Mouse (Mus musculus): ENCODE data around the gene Exoc2. TPM values are rescaled to one million over a fixed set of nuclear protein-coding genes. Genes with fewer than 3 reads are reported as not detected.

Exoc2 gene
- total RNA-seq, 1 experiment = 22.8 TPM

DNA sequence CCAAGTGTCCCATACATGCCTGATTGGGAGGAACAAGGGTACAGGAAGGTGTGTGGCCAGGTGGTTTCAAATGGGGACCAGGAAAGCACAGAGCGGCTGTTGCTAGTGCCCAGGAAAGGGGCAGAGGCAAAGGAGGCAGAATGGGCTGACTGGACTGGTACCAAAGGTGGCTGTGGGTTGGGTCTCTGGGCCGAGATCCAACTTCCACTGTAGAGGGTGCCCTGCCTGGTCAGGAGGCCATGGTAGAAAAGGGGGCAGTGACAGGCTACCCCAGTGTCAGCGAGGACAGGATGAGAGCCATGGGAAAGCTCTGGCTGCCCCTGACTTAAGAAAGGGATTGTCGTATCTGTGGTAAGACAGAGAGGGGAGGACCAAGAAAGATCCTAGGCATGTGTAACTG is 180.7 kb downstream of the Exoc2 start:
- H3K36me3 ChIP-seq (ENCODE audit: control insufficient read depth, insufficient read depth, low read length, poor library complexity, severe bottlenecking) = no peaks in the 10 kb centered on the region
- in situ Hi-C loops (cut with MboI; ENCODE audit: low sequenced_read_pairs in 2 of 2, unreplicated experiment in 2 of 2) = no loop called here

DNA sequence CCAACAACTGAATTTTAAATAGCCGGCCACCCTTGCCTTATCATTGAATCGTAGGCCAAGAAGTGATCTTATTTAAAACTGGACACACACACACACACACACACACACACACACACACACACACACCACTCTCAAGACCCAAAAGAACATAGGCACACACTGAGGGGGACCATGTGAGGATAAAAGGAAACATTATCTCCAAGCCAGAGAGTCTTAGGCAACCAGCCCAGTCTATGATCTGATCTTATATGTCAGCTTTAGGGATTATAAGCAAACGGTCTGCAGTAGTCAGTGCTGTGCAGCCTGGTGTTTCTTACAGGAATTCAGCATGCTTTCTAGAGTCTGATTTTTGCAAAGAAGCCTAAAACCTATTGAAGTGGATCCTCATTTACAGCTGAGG is 181.2 kb downstream of the Exoc2 start:
- H3K4me1 ChIP-seq (ENCODE audit: control insufficient read depth in 2 of 2, insufficient read depth in 2 of 2, low read length in 2 of 2, poor library complexity in 1 of 2) = no peaks in the 10 kb centered on the region
- DNase-seq (ENCODE audit: low read depth, low spot score) = no peak
- no peak overlapping the region for H3K4me3 ChIP-seq (ENCODE audit: insufficient read depth in 1 of 2, low read depth in 1 of 2, low read length in 2 of 2, poor library complexity in 1 of 2, severe bottlenecking in 1 of 2)
- in situ Hi-C loops (cut with MboI; ENCODE audit: low sequenced_read_pairs in 2 of 2, unreplicated experiment in 2 of 2) = no loop called here
- H3K36me3 ChIP-seq (ENCODE audit: control insufficient read depth, insufficient read depth, low read length, poor library complexity, severe bottlenecking) = no peaks in the 10 kb centered on the region
- no peaks in the 10 kb centered on the region for H3K9me3 ChIP-seq (ENCODE audit: control insufficient read depth, insufficient read depth, low read depth, low read length)
- H3K9ac ChIP-seq (ENCODE audit: insufficient read depth, low read depth, low read length, poor library complexity, severe bottlenecking) = no peak overlapping the region
- no peak overlapping the region for H3K27ac ChIP-seq (ENCODE audit: insufficient read depth, low read depth, low read length, poor library complexity, severe bottlenecking)
- no peak for TF ChIP-seq HCFC1 (IDR thresholded peaks at IDR 0.05; ENCODE audit: borderline replicate concordance, insufficient read depth, low read length)
- no peak for TF ChIP-seq MAFK (IDR thresholded peaks at IDR 0.05; ENCODE audit: insufficient read depth, low read depth, low read length)
- no peak for TF ChIP-seq CHD2 (IDR thresholded peaks at IDR 0.05; ENCODE audit: low read depth, low read length)
- no peak for TF ChIP-seq ZC3H11A (IDR thresholded peaks at IDR 0.05; ENCODE audit: borderline replicate concordance, low read depth, low read length)
- TF ChIP-seq ZNF384 (IDR thresholded peaks at IDR 0.05; ENCODE audit: low read depth, low read length) = no peak

More for the DNA sequence above, 180.7 kb downstream of the Exoc2 start:
- Histone ChIP-seq H3K9me3 (ENCODE audit: control insufficient read depth, insufficient read depth, low read depth, low read length) (no peaks in the 10 kb centered on the region), H3K9ac (ENCODE audit: insufficient read depth, low read depth, low read length, poor library complexity, severe bottlenecking) (no peak overlapping the region), H3K27ac (ENCODE audit: insufficient read depth, low read depth, low read length, poor library complexity, severe bottlenecking) (no peak overlapping the region), H3K4me1 (ENCODE audit: control insufficient read depth in 2 of 2, insufficient read depth in 2 of 2, low read length in 2 of 2, poor library complexity in 1 of 2) (no peaks in the 10 kb centered on the region), H3K4me3 (ENCODE audit: insufficient read depth in 1 of 2, low read depth in 1 of 2, low read length in 2 of 2, poor library complexity in 1 of 2, severe bottlenecking in 1 of 2) (no peak overlapping the region)
- TF ChIP-seq ZC3H11A (IDR thresholded peaks at IDR 0.05; ENCODE audit: borderline replicate concordance, low read depth, low read length) (no peak), ZNF384 (IDR thresholded peaks at IDR 0.05; ENCODE audit: low read depth, low read length) (no peak), CHD2 (IDR thresholded peaks at IDR 0.05; ENCODE audit: low read depth, low read length) (no peak), HCFC1 (IDR thresholded peaks at IDR 0.05; ENCODE audit: borderline replicate concordance, insufficient read depth, low read length) (no peak), MAFK (IDR thresholded peaks at IDR 0.05; ENCODE audit: insufficient read depth, low read depth, low read length) (no peak)
- DNase-seq (ENCODE audit: low read depth, low spot score) = no peak

DNA sequence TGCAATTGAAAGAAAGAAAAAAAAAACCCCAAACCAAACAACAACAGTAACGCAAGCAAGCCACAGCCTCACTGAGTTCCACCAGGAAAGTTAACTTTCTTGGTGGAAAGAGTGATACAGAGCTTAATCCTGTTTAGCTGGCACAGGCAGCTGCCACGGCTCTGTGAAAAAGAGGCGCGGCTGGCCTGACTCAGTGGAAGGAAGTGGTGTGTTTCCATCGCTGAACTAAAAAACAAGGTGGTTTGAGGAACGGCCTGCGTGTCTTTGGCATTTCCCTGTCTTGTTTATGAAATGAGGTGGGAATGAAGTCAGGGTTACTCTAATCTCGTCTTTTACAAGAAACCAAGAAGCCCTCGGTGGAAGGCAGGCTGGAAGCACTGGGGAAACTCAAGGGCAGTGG is 181.6 kb downstream of the Exoc2 start:
- H3K4me3 ChIP-seq (ENCODE audit: insufficient read depth in 1 of 2, low read depth in 1 of 2, low read length in 2 of 2, poor library complexity in 1 of 2, severe bottlenecking in 1 of 2) = no peak overlapping the region
- in situ Hi-C loops (cut with MboI; ENCODE audit: low sequenced_read_pairs in 2 of 2, unreplicated experiment in 2 of 2) = no loop called here
- no peaks in the 10 kb centered on the region for H3K9me3 ChIP-seq (ENCODE audit: control insufficient read depth, insufficient read depth, low read depth, low read length)
- no peak for TF ChIP-seq ZC3H11A (IDR thresholded peaks at IDR 0.05; ENCODE audit: borderline replicate concordance, low read depth, low read length)
- TF ChIP-seq MAFK (IDR thresholded peaks at IDR 0.05; ENCODE audit: insufficient read depth, low read depth, low read length) = no peak
- no peak for TF ChIP-seq CHD2 (IDR thresholded peaks at IDR 0.05; ENCODE audit: low read depth, low read length)
- no peak for TF ChIP-seq HCFC1 (IDR thresholded peaks at IDR 0.05; ENCODE audit: borderline replicate concordance, insufficient read depth, low read length)
- TF ChIP-seq ZNF384 (IDR thresholded peaks at IDR 0.05; ENCODE audit: low read depth, low read length) = no peak
- no peak for DNase-seq (ENCODE audit: low read depth, low spot score)
- peaks cover 0 to 2% of the 10 kb centered on the region in 2 experiments; a peak in 1 of 4 replicates for H3K4me1 ChIP-seq (ENCODE audit: control insufficient read depth in 2 of 2, insufficient read depth in 2 of 2, low read length in 2 of 2, poor library complexity in 1 of 2)
- H3K27ac ChIP-seq (ENCODE audit: insufficient read depth, low read depth, low read length, poor library complexity, severe bottlenecking) = no peak overlapping the region
- no peak overlapping the region for H3K9ac ChIP-seq (ENCODE audit: insufficient read depth, low read depth, low read length, poor library complexity, severe bottlenecking)
- H3K36me3 ChIP-seq (ENCODE audit: control insufficient read depth, insufficient read depth, low read length, poor library complexity, severe bottlenecking) = no peaks in the 10 kb centered on the region

DNA sequence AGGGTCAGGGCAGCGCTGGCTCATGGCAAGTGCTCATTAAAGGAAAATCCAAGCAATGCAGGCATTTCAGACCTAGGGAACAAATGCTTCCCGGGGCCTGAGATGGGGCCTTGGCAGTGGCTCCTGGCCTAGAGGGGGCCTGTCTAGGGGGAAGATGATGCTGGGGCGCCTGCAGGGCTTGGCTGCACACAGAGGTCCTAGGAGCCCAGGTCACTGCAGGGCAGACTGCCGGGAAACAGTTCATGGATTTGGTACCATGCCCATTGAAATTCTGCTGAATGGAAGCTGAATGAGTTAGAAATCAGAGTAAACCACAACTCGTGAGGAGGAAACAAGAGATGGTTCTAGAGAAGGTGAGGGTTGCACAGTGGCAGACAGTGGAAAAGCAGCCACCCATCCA is 183.9 kb downstream of the Exoc2 start:
- H3K9me3 ChIP-seq (ENCODE audit: control insufficient read depth, insufficient read depth, low read depth, low read length) = no peaks in the 10 kb centered on the region
- in situ Hi-C loops (cut with MboI; ENCODE audit: low sequenced_read_pairs in 2 of 2, unreplicated experiment in 2 of 2) = no loop called here

DNA sequence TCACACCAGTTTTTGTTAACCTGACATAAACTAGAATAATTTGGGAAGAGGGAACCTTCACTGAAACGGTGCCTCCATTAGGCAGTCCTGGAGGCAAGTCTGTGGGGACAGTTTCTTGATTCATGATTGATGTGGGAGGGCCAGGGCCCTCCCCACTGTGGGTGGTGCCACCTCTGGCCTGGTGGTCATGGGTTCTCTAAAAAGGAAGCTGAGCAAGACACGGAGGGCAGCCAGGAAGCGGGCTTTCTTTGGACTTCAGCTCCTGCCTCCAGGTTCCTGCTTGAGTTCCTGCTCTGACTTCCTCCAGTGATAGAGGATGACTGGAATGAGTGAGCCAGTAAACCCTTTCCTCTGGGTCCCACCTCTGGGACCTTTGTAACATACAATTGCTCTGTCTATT is 185.5 kb downstream of the Exoc2 start:
- no peak for DNase-seq (ENCODE audit: low read depth, low spot score)
- H3K4me3 ChIP-seq (ENCODE audit: insufficient read depth in 1 of 2, low read depth in 1 of 2, low read length in 2 of 2, poor library complexity in 1 of 2, severe bottlenecking in 1 of 2) = no peak overlapping the region
- H3K9me3 ChIP-seq (ENCODE audit: control insufficient read depth, insufficient read depth, low read depth, low read length) = no peaks in the 10 kb centered on the region
- peaks cover 0 to 2% of the 10 kb centered on the region in 2 experiments; a peak in 1 of 4 replicates for H3K4me1 ChIP-seq (ENCODE audit: control insufficient read depth in 2 of 2, insufficient read depth in 2 of 2, low read length in 2 of 2, poor library complexity in 1 of 2)
- no peak overlapping the region for H3K9ac ChIP-seq (ENCODE audit: insufficient read depth, low read depth, low read length, poor library complexity, severe bottlenecking)
- TF ChIP-seq ZNF384 (IDR thresholded peaks at IDR 0.05; ENCODE audit: low read depth, low read length) = no peak
- no peak for TF ChIP-seq ZC3H11A (IDR thresholded peaks at IDR 0.05; ENCODE audit: borderline replicate concordance, low read depth, low read length)
- TF ChIP-seq HCFC1 (IDR thresholded peaks at IDR 0.05; ENCODE audit: borderline replicate concordance, insufficient read depth, low read length) = no peak
- TF ChIP-seq CHD2 (IDR thresholded peaks at IDR 0.05; ENCODE audit: low read depth, low read length) = no peak
- TF ChIP-seq MAFK (IDR thresholded peaks at IDR 0.05; ENCODE audit: insufficient read depth, low read depth, low read length) = no peak
- in situ Hi-C loops (cut with MboI; ENCODE audit: low sequenced_read_pairs in 2 of 2, unreplicated experiment in 2 of 2) = no loop called here
- no peak overlapping the region for H3K27ac ChIP-seq (ENCODE audit: insufficient read depth, low read depth, low read length, poor library complexity, severe bottlenecking)
- H3K36me3 ChIP-seq (ENCODE audit: control insufficient read depth, insufficient read depth, low read length, poor library complexity, severe bottlenecking) = no peaks in the 10 kb centered on the region

More for the DNA sequence above, 183.9 kb downstream of the Exoc2 start:
- no peak overlapping the region for H3K9ac ChIP-seq (ENCODE audit: insufficient read depth, low read depth, low read length, poor library complexity, severe bottlenecking)
- H3K36me3 ChIP-seq (ENCODE audit: control insufficient read depth, insufficient read depth, low read length, poor library complexity, severe bottlenecking) = no peaks in the 10 kb centered on the region
- no peak overlapping the region for H3K27ac ChIP-seq (ENCODE audit: insufficient read depth, low read depth, low read length, poor library complexity, severe bottlenecking)
- DNase-seq (ENCODE audit: low read depth, low spot score) = no peak
- TF ChIP-seq HCFC1 (IDR thresholded peaks at IDR 0.05; ENCODE audit: borderline replicate concordance, insufficient read depth, low read length) (no peak), ZNF384 (IDR thresholded peaks at IDR 0.05; ENCODE audit: low read depth, low read length) (no peak), MAFK (IDR thresholded peaks at IDR 0.05; ENCODE audit: insufficient read depth, low read depth, low read length) (no peak), ZC3H11A (IDR thresholded peaks at IDR 0.05; ENCODE audit: borderline replicate concordance, low read depth, low read length) (no peak), CHD2 (IDR thresholded peaks at IDR 0.05; ENCODE audit: low read depth, low read length) (no peak)
- peaks cover 0 to 2% of the 10 kb centered on the region in 2 experiments; a peak in 1 of 4 replicates for H3K4me1 ChIP-seq (ENCODE audit: control insufficient read depth in 2 of 2, insufficient read depth in 2 of 2, low read length in 2 of 2, poor library complexity in 1 of 2)
- H3K4me3 ChIP-seq (ENCODE audit: insufficient read depth in 1 of 2, low read depth in 1 of 2, low read length in 2 of 2, poor library complexity in 1 of 2, severe bottlenecking in 1 of 2) = no peak overlapping the region

Measured in ES-E14 (cell line).